Mouse (Mus musculus) gonadal fat pad, adult 2 months (tissue): ENCODE data around the gene Stk10. TPM values are rescaled to one million over a fixed set of nuclear protein-coding genes. Genes with fewer than 3 reads are reported as not detected.
A peak's percentile ranks its signal among the peaks of the same experiment; 100 is the strongest.
"Not testable (repeated sequence)": the region's sequence is repeated elsewhere in the genome, so short reads cannot be mapped to it uniquely, and the experiment has no call there.

ENCODE experiments used
- DNase-seq: peaks from one replicate; pipeline ENCODE4 v3.0.0-alpha.2; 2012; ENCODE audit warnings: low read depth
- polyA plus RNA-seq: library from polyadenylated mRNA; depleted of rRNA; stranded (reverse); fragments of >200 nt; gene quantifications from 2 replicates; pipeline ENCODE4 v1.2.3, GENCODE M21; 2012

Stk10 gene
- polyA plus RNA-seq, 1 experiment, result 8.3 TPM

DNA sequence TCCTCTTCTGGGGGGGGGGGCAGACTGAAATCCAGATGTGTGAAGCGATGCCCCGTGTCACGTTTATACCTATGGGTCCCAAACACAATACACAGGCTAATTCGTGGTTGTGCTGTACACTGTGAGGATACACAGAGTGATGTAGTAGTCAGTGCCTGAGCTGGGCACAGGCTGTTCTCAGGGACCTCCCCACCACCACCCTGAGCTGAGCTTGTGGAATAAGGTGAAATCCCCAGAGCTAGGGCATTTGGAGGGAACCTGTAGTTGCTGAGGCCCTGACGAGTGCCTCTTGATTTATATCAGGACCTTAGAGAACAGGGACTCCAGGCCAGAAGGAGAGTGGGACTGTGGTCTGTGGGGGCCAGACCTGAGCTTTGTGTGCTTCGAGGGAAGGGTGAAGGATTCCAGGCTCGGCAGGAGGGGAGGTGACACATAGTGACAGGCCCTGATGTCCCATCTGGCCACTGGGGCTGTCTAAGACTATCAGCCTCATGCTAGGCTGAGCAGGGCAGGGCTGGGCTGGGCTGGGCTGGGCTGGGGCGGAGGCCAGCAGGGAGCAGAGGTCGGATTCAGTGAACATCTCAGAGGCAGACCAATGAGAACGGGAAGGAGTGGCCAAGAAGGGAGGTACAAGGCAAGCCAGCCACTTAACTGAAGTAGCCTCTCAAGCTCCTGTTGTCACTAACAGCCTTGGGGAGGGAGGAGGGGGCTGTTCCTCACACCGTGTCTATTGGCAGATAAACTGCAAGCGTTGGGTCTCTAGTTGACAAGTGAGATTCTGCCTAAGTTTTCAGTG, 68.6 kb downstream of the Stk10 start:
- DNase-seq, result no peak

GRCm38 (mm10) chr11:32604663-32605062, 71.6 kb downstream of the Stk10 start:
- no peak for DNase-seq

DNA sequence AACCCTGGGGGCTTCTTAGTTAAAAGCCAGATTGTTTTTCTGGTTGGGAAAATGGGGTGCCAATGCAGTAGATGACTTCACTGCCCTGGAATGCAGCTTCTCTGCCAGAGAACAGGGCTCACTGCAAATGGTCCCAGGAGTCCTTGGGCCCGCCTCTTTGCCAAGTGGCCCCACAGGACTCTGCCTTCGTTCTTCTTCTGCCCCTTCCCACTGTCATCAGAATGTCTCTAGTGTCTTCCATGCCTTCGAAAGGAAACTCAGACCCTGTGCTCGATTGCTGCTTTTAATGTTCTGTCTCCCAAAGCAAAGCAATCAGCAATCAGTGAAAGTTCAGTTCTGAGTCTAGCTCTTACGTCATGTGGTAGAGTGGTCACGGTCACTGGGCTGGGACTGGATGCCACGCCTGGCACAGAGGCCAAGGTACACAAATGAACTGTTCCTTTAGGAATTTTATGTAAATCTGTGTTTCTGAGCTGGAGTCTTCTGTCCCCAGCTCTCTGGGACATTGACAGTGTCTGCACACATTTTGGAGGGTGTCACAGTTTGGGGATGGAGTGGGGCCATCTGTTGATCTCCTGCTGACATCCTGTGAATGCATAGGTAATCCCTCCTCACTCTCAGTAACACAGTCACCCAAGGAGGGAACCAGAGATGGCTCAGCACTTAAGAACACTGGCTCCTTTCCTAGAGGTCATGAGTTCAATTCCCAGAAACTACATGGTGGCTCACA, 72.2 kb downstream of the Stk10 start:
- no peak for DNase-seq

- DNase-seq, result no peak
These were observed 72.8 kb downstream of the Stk10 start for GRCm38 (mm10) chr11:32605907-32606306.

DNA sequence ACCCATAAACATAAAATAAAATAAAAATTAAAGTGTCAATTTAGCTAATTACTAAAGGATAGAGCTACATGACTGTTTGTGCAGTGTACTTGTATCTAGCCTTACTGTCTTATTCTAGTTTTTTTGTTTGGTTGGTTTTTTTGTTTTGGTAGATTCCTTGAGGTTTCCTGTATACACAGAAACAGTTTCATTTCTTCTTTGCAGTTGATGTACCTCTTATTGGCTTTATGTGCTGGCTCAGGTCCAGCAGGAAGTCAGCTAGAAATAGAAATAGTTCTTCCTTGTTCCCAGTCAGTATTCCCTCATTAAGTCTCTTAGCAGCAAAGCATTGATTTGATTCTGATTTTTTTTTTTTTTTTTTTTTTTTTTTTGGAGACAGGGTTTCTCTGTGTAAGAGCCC, 74.2 kb downstream of the Stk10 start:
- no peak for DNase-seq

- DNase-seq, result no peak
These were observed 77.5 kb downstream of the Stk10 start for GRCm38 (mm10) chr11:32610616-32611015.

DNA sequence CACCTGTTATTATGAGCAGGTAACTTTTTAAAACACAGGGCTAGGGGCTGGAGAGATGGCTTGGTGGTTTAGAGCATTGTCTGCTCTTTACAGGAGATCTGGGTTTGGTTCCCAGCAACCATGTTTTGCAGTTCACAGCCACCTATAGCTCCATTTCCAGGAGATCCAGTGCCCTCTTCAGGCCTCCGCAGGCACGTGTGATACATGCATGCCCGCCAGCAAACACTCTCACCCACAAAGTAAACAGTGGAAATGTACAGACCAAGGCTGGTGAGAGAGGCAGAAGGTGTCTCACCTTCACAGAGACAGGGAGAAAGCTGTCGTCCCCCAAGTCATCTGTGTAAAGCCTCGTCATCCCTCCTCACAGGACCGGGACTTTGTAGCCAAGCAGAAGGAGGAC, 79.2 kb downstream of the Stk10 start:
- no peak for DNase-seq

GRCm38 (mm10) chr11:32614463-32614862, 81.4 kb downstream of the Stk10 start:
- no peak for DNase-seq

DNA sequence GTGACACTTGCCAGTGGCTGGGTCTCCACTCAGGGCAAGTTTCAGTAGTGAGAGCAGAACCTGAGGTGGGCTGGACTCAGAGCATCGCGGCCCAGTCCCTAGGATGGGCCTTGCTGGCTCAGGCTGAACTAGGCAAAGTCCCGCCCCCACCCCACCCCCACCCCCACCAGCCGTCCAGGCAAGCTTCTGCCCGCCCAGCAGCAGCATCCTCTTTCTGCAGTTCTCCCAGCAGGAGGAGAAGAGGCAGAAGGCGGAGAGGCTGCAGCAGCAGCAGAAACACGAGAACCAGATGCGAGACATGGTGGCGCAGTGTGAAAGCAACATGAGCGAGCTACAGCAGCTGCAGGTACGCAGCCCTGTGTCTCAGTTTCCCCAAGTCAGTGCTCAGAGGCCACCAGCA, 82.5 kb downstream of the Stk10 start:
- DNase-seq, result no peak

DNA sequence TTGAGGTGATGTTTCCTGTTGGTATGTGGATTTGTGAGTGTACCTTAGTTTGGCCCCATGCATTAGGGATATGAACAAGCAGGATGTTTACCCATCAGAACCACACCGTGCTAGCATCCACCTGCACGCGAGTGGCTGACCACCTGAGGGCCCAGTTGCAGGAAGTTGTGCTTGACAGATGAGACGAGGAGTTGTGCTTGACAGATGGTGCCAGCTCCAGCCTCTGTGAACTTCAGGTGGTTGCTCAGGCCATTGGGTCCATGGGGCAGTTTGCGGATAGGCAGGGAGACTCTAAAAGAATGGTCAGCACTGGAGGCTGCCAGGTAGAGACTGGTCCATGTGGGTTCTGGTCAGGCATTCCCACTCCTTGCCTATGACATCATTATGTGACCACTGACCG, 83.0 kb downstream of the Stk10 start:
- DNase-seq, result no peak

DNA sequence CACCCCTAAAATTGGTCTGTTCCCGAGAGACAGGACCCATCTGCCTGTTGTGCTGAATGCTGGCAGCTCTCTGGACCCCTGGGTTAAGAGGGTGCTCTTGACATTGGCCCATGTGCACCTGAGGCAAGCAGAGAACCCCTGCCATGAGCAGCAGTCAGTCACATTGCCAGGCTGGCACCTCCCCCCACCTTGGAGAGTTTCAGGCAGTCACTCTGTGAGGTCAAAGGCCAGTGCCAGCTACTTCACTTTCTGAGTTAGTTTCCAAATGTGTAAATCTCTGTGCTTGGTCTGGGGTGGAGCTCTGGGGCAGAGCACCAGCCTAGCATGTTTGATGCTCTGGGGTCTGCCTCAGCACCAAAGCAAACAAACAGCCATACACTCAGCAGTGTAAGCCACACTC, 84.9 kb downstream of the Stk10 start:
- DNase-seq, result no peak

GRCm38 (mm10) chr11:32618641-32619040, 85.5 kb downstream of the Stk10 start:
- DNase-seq, result not testable (repeated sequence)

GRCm38 (mm10) chr11:32619257-32619816, 86.2 kb downstream of the Stk10 start:
- DNase-seq, result no peak

- no peak for DNase-seq
These were observed 86.9 kb downstream of the Stk10 start for GRCm38 (mm10) chr11:32619866-32620456.

- DNase-seq, result peak; percentile 66
These were observed 88.8 kb downstream of the Stk10 start for GRCm38 (mm10) chr11:32621831-32622478.

DNA sequence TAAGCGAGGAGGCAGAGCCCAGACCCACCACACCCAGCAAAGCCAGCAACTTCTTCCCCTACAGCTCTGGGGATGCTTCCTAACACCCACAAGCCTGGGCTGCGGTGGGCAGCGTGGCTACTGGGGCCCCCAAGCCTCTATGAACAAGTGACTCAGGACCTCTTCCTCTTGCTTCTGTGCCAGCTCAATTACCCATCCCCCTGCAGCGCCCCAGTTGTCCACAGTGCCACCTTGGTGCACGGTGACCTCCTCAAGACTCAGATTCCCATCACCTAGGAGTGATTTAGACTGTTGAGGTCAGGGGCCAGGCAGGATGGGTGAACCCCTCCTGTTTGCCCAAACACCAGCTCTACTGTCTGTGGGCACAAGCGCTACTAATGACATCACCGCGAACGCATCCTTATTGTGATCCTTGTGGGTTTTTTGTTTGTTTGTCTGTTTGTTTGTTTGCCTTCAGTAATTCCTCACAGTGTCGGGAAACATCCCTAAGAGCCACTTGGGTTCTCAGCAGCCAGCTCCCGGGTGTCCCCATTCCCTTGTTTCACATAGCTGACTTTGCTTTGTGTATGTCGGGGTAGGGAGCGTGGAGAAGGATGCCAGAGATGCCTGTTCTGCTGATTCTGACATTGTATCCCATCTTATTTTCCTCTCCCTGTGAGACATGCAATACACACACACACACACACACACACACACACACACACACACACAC, 89.5 kb downstream of the Stk10 start:
- no peak for DNase-seq

- no peak for DNase-seq
These were observed 90.1 kb downstream of the Stk10 start for GRCm38 (mm10) chr11:32623236-32623635.

DNA sequence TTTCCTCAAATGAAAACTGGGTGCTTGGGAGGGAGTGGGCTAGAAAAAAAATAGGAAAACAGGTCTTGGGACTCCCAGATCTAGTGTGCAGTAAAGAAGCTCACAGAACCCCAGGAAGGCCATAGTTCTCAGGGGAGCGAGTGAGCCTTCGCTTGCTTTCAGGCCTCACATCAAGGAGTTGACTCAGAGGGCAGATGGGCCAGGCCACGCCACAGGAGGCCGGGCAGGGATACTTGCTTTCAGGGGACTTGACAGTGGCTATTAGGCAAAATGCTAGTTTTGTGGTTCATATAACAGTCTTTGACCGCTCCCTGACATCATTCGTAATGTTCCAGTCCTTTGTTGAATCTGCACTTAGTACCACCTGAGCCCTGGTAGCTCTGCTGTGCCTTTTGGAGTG, 90.8 kb downstream of the Stk10 start:
- no peak for DNase-seq

GRCm38 (mm10) chr11:32625677-32626076, 92.6 kb downstream of the Stk10 start:
- DNase-seq, result no peak

DNA sequence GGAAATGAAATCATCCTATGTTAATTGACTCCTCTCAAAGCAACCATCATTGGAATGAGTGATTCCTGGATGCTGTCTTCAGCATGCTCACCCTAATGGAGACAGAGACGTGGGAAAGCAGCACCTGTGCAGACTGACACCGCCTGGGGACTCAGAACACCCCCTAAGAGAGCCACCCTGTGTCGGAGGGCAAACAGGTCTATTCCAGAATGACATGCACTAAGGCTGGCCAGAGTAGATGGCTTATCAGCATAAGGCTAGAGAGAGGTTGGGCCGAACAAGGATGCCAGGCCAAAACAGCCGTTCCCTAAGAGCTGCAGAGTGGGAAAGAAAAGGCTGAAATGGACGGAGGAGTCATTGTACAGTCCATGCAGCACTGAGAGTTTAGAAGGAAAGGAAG, 93.0 kb downstream of the Stk10 start:
- no peak for DNase-seq

DNA sequence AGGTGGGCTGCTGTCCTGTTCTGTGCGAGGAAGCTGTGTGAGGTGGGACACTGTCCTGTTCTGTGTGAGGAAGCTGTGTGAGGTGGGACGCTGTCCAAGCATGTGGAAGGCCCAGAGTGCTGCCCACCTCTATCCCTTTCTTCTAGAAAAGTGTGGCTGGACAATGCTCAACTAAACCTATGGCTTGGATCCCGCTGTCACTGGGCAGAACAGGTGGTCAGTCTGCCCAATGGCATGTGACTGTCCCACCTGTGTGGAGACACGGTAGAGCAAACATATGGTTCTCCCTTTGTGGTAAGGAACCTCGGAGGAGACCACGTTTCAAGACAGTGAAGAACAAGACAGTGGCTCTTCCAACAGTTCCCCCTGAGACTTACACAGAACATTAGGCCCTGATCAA, 94.8 kb downstream of the Stk10 start:
- no peak for DNase-seq
